Mouse (Mus musculus): ENCODE results near the gene Atp6v1f. TPM values are rescaled to one million over a fixed set of nuclear protein-coding genes. Genes with fewer than 3 reads are reported as not detected.

The Atp6v1f gene
- total RNA-seq (2021) = 100 to 1,000 TPM; 118 to 124 TPM

DNA sequence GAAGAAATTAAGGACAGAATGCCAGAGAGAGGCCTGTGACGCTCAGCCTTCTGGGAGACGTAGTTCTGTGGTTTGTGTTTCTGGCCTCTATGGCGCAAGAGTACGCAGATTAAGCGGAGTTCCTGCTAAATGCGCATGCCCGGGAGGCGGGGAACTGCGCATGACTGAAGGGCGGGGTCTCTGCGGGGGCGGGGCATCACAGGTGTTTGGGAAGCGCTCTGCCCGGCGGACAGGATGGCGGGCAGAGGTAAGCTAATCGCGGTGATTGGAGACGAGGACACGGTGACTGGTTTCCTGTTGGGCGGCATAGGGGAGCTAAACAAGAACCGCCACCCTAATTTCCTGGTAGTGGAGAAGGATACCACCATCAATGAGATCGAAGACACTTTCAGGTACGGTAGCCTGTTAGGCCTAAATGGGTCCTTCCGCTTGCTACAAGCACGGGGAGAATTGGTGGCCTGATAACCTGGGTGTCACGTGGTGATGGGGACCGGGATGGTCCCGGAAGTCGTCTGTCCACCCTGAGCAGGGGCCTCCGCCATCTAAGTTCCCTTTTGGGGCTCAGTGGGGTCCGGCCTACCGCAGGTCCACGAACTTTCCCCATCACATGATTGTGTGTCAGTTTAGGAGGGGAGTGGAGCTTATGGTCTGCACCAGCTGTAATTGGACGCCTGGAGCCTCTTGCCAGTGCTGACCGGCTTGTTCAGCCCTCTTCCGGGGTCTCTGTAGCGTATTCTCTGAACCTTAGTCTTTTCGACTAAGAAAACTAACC, at the start of gene Atp6v1f:
Atp6v1f (plus strand) TSS at position 136 of the 772 bp plus-strand sequence.
- DNase-seq = peak; percentile 94 to 95
- intact Hi-C loops (cut with DNase I) = no loop called here

DNA sequence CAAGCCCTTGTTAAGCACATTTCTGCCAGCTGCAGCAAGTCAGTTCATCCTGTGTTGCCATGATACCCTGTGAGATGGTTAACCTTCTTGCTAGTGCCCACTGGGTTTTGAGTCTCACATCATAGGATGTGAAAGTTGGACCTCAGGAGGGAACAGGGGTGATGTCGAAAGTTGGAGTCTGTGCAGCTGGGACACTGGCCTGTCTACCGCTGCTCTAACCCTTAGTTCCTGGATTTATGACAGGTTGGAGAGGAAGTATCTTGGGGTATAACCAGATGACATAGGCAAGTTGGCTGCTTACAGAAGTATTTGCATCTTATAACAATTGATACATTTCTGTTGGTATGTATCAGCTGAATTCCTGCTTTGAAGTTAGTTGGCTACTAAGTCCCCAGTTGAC, 46.9 kb upstream of the Atp6v1f start:
- DNase-seq = no peak
- intact Hi-C loops (cut with DNase I) = no loop called here

DNA sequence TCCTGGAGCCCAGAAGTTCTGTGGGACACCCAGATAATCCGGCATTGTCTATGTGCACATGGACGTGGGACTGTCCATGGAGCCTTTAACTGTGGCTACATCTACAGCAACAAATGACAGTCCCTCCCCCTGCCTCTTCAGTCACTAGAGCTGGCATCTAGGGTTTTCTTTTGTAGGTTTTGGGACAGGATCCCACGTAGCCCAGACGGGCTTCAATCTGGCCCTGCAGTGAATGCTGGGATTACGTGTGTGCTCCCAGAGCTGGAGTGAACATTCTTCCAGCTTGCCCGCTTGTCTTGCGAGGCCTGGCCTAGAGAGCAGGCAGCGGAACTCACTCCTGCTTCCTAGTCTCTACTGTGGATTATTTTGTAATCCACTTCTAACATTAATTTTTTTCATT, 42.4 kb upstream of the Atp6v1f start:
- intact Hi-C loops (cut with DNase I) = no loop called here
- no peak for DNase-seq

DNA sequence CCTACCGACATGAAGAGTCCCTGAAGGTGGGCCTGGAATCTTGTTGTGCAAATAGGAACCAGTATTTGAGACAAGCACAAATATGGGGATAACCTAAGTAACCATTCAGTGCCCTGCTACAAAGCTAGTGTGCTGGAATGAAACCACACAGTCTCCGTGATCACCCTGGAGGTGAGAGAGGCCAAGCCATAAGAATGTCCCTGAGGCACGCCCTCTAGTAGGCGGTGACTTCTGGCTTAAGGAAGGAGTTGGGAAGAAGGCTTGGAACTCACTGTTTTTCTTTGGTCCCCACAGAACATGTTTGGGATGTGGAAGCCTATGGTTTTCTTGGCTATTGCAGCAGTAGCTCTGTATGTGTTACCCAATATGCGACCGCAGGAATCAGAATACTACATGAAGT, 41.2 kb upstream of the Atp6v1f start:
- DNase-seq = no peak
- intact Hi-C loops (cut with DNase I) = no loop called here

DNA sequence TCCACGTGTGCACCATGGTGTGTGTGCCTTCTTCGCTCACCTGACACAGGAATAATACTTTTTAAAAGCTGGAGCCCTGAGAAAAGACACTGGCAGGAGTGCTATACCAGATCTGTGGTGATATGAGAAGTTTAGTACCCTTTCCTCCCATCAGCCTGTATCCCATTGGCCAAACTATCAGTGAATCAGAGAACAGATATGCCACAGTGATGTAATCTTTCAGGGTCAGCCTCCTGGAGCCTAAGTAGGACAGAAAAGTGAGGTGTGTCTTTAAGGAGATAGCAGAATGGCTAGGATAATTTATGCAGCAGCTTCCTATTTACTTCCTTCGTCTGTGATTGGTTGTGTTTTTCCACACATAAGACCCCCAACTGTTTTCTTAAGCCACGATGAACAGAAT, 39.3 kb upstream of the Atp6v1f start:
- intact Hi-C loops (cut with DNase I) = no loop called here
- no peak for DNase-seq

DNA sequence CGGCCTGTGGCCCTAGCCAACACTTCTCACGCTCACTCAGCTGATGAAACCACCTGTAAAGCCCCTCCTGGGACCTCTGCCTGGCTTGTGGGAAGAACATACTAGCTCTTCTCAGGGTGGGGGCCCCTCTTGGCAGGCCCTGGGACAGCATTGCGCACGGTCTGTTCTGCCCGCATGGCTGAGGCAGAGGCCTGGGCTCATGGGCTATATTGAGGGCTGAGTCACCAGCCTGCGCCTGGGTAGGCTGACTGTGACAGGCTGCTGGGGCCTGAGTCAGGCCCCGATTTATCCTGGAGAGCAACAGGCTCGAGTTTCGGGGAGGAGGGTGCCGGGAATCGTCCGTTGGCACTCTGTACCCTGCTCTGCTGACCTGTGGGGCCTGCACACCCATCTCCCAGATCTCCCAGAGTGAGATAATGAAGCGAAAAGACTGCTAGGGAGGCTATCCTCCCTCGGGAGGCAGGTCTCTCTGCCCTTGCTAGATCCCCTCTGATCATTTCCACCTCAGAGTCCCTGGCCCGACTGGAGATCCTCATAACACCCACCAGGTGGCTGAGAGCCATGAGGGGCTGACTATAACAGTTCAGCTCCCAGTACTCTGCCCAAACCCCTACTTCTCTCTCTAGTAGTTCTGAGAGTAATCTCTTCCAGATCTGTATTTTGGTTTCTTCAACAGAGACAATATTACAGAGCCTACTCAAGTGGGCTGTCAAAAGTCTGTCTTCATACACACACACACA, 36.7 kb upstream of the Atp6v1f start:
- intact Hi-C loops (cut with DNase I) = loop anchor here (5.0 kb wide), 1 partner anchor 74 kb away; no protein-coding TSS in a partner anchor
- peak; percentile 54 to 73 for DNase-seq

DNA sequence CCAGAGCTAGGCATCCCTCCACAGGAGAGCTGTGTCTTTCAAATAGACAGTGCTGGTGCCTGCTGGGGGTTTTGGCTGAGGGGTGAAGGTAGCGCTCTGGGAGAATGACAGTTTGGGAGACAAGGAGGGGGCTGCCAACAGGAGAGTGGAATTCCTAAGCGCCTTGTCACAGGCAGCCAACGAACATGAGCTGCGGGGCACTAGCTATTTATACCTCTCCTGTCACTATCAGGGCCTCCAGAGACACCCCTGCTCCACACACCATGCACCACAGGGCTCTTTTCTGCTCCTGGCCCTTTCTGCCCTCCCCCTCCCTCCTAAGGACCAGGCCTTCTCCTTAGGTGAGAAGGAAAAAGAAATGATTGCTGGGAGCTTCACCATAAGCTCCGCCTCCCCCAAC, 36.0 kb upstream of the Atp6v1f start:
- intact Hi-C loops (cut with DNase I) = loop anchor here (5.0 kb wide), 1 partner anchor 74 kb away; no protein-coding TSS in a partner anchor
- peak; percentile 79 to 84 for DNase-seq

DNA sequence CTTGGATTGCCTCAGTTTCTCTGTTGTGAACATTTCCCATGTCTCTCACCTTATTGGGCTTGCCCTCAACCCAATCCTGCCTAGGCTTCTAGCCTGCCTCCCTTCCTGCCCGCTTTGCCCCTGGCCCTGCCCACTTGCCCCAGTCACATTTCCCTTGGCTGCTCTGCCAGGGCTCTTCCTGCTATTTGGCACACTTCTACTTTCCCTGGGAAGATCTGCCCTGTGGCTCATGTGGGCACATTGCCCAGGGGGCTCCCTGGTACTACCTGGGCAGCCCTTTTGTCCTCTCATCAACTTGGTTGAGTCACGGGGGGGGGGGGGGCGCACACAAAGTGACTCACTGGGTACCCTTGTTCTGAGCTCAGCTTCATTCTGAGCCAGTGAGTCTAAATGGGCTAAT, 35.4 kb upstream of the Atp6v1f start:
- intact Hi-C loops (cut with DNase I) = loop anchor here (2.0 to 5.0 kb wide), 3 partner anchors 35 to 75 kb away; partner anchors contain the start of genes Ccdc136 and Opn1sw
- DNase-seq = peak; percentile 66 to 69

DNA sequence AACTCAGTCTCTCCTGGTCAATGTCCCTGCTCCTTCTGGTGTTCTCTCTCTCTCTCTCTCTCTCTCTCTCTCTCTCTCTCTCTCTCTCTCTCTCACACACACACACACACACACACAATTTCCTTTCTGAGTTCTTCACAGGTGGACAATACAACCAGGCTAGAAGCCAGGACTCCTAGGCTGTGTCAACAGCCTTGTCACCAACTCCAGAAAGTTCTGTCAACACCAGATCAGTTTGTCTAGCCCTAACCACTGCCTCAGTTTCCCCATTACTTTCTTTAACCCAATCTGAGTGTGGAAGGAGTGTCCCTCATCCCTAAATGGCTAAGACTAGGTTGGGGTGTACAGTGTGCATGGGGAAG, 34.9 kb upstream of the Atp6v1f start:
- intact Hi-C loops (cut with DNase I) = loop anchor here (2.0 to 5.0 kb wide), 3 partner anchors 36 to 75 kb away; partner anchors contain the start of genes Ccdc136 and Opn1sw
- DNase-seq = no peak

DNA sequence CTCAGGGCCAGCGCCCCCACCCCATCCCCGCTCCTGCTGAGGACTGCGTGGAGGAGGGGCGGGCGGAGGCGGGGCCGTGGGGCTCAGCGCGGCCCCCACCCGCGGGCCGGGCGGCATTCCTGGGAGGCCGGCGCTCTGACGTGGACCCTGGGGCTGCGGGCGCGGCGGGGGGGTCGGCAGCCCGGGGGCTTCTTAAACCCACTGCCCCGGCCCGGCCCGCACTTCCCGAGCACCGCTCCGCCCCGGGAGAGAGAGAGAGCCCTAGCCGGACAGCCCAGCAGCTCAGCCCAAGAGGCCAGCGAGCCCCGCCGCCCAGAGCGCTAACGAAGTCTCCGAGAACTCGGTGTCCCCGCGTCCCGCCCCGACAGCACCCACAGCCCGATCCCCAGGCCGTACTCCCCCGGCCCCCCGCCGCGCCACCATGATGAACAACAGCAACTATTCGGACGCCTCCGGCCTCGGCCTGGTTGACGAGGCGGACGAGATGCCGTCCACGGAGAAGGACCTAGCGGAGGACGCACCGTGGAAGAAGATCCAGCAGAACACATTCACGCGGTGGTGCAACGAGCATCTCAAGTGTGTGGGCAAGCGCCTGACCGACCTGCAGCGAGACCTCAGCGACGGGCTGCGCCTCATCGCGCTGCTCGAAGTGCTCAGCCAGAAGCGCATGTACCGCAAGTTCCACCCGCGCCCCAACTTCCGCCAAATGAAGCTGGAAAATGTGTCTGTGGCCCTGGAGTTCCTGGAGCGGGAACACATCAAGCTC, 34.3 kb upstream of the Atp6v1f start, which contains the start of gene Flnc:
Flnc (plus strand) TSS at position 219 of the 766 bp plus-strand sequence.
- intact Hi-C loops (cut with DNase I) = loop anchor here (2.0 to 5.0 kb wide), 3 partner anchors 36 to 76 kb away; partner anchors contain the start of genes Ccdc136 and Opn1sw

DNA sequence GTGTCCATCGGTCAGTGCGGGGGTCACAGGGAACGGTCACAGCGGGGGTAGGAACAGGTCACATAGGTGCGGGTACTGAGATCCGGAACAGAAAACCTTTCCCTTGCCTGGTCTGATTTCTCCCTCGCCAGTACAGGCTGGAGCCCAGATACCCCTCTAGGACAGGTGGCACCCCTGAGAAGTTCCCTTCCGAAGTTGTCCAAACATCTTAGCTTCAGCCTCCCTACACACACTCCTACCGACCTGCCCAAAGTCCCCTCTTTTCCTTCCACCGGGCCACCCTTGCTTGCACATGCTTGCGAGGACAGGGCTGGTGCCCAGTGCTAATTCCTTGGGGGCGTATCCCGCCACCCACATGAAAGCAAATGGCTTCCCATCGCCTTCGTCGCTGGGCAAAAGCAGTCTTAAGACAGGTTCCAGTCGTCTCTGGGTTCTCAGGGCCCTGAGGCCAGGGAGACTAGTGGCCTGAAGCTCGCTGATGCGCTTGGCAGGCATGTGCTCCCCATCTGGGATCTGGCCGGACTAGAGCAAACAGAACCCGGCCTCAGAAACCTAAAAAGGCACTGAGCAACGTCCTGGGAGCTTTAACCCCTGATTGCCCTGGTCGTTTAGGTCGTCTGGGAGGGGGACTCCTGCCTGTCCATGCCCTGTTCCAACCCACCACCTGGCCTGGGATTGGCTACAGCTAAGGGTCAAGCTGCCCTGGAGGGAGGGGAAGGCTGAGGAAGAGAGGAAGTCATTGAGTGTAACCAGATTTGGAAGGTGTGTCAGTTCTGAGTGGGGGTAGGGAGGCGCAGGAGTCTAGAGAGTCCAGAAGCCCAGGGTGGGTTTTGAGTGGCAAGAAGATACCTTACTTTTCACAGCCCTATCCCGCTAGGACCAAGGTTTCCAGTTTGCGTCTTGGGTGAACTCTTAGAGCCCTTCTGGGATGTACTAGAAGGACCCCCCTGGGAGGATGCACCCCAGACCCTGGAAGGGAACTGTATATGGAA, 33.4 kb upstream of the Atp6v1f start:
- intact Hi-C loops (cut with DNase I) = loop anchor here (2.0 to 5.0 kb wide), 3 partner anchors 37 to 77 kb away; partner anchors contain the start of genes Ccdc136 and Opn1sw
- DNase-seq = peak; percentile 81 to 87

More for the DNA sequence above, 34.3 kb upstream of the Atp6v1f start, which contains the start of gene Flnc:
- peak; percentile 74 to 78 for DNase-seq

DNA sequence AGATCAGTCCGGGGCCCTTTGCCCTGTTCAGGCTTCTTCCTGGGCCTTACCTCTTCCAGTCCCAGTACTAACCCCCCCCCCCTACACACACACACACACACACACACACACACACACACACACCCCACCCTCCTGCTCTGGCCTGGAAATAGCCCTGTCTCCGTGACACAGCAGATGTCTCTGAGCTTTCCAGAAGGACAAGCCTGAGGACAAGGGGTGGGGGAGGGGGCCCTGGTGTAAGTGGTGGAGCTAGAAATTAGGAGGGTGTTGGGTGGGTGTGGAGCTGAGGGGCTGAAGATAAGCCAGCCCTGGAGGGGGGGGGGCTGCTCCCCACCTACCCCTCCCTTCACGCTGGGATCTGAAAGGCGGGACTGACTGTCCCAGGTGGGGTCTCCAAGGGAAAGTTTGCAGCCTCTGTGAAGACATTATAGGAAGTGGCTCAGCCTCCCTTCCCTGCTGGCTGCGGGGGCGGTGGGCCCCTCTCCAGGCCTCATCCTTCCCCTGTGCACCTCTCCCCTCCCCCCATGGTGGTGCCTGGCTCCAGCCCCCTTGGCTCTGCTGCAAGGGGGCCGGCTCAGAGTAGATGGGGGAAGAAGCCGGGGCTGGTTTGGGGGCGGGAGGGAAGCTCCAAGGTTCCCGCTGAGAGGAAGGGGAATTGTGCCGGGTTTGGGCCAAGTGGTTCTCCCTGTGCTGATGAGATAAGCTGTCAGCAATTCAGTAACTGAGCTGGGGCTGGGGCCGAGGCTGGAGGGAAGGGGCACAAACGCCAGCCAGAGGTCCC, 32.4 kb upstream of the Atp6v1f start:
- intact Hi-C loops (cut with DNase I) = loop anchor here (5.0 kb wide), 1 partner anchor 78 kb away; no protein-coding TSS in a partner anchor
- DNase-seq = peak; percentile 83 to 84

DNA sequence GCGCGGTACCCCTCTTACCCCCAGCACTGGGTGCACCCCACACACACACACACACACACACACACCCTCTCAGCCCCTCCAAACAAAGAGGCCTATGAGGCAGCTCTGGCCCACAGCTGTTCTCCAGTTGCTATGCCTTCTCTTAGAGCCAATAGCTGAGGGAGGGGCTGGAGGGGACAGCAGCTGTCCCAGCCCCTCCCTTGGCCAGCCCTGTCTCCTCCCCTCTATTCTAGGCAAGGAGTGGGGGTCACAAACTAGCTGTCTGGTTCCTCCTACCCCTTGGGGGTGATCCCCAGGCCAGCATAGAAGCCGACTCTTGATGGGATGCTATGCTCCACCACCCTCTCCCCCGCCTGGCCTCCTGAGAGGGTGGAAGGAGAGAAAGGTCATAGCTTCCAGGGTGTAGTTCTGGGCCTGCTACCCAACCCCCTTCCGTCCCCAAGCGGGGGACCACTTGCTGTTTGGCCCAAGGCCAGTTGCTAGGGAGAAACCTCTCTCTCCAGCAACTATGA, 31.5 kb upstream of the Atp6v1f start:
- peak; percentile 68 to 71 for DNase-seq
- intact Hi-C loops (cut with DNase I) = no loop called here

DNA sequence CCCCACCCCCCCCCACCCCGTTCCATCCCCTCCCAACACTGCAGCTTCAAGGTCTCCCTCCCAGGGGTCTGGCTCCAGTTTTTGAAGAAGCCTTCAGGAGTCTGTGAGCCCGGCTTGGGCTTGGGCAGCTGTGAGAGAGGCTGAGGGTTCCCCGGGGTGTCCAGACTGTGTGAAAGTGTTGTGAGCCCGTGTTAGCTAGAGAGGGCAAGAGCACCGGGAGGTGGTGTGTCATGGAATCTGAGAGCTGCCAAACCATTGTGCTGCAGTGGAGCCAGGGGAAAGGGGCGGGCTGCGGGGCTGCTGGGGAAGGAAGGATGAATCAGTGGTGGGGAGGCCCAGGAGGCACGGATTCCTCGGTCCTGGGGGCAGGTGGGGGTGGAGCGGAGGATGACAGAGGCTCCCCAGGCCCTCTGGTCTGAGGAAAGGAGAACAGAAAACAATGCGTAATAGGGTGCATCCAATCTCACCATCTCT, 31.0 kb upstream of the Atp6v1f start:
- DNase-seq = peak; percentile 85 to 86
- intact Hi-C loops (cut with DNase I) = no loop called here

DNA sequence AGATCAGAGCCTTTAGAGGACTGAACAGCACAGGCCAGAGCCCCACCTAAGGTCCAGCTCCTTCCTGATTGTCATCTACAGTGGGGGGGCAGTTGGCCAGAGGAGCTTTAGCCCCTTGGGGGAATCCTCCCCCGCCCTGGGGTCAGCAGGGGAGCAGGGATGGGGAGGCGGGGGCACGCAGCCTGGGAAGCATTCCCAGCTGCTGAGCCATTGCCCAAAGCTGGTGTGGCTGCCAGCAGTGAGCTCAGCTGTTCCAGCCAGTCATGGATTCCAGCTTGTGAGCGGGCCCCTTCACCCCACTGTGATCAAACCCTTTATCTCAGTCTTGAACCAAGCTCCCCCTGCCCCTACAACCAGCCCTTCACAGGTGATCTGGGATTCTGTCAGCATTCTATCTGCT, 28.3 kb upstream of the Atp6v1f start:
- intact Hi-C loops (cut with DNase I) = no loop called here
- peak; percentile 39 to 59 for DNase-seq

DNA sequence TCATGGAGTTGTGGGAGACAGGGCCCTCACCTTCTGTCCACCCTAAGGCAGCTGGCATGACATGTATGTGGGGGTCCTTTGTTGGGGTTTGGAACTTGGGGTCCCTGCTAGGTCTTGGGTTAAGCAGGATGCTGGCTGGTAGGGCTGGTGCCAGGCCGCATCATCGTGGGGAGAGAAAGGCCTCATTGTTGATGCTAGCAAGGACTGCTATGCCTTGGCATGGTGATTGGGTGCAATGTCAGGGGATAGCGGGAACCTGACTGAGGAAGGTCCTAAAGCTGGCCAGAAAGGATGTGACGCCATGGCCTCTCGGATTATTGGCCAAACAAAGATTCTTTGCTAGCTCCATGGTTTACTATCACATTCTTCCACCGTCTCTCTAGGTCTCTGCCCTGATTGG, 27.7 kb upstream of the Atp6v1f start:
- no peak for DNase-seq

DNA sequence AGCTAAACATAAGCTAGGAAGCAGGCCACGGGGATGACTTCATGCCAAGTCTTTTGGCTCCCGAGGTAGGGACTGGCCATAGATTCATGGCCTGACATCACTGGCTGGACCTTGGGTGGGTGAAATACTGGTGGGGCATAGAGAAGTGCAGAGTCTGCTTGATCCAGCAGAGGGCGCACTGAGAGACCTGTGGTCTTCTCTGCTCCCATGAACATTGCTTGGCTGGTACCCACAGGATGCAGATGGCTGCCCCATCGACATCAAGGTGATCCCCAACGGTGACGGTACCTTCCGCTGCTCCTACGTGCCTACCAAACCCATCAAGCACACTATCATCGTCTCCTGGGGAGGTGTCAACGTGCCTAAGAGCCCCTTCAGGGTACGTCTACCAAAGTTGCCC, 22.7 kb upstream of the Atp6v1f start:
- intact Hi-C loops (cut with DNase I) = no loop called here
- peak; percentile 50 to 74 for DNase-seq

More for the DNA sequence above, 27.7 kb upstream of the Atp6v1f start:
- intact Hi-C loops (cut with DNase I) = no loop called here

DNA sequence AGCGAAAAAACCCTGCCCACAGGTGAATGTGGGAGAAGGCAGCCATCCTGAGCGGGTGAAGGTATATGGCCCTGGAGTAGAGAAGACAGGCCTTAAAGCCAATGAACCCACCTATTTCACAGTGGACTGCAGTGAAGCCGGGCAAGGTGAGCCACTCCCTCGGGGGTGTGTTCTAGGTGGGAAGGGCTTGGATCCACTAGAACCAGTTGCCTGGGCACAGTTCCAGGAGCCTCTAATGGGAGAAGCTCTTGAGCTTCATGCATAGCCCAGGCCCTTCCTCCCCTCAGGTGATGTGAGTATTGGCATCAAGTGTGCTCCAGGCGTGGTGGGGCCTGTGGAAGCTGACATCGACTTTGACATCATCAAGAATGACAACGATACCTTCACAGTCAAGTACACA, 22.2 kb upstream of the Atp6v1f start:
- intact Hi-C loops (cut with DNase I) = no loop called here
- DNase-seq = peak; percentile 42 to 47

Data from heart, postnatal 10 days (tissue).